Mouse (Mus musculus): ENCODE results near the gene Ankmy2. TPM values are rescaled to one million over a fixed set of nuclear protein-coding genes. Genes with fewer than 3 reads are reported as not detected.

Ankmy2 gene
- polyA plus RNA-seq, 1 experiment from 2014 or later = 32.2 TPM

DNA sequence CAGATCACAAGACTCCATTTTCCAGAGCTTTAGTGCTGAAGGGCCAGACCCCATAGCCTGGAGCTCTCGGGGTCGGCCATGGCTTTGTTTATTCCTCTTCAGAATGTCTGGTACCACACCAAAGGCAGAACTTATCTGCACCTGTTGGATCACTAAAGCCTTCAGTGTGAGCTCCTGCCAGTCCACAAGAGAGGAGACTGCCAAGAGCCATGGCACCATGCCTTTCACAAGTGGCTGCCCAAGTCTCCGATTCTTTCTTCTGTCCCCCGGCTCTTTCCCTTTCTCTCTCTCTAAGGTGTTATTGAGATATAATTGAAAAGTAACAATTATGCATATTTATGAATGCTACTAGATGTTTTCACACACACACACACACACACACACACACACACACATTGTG, 53.2 kb downstream of the Ankmy2 start:
- no peaks in the 10 kb centered on the region for H3K27me3 ChIP-seq (replicated peaks)
- no peaks in the 10 kb centered on the region for H3K36me3 ChIP-seq
- no peak overlapping the region for H3K9ac ChIP-seq
- peaks cover 8% of the 10 kb centered on the region; the same call in 1 of the 2 replicates for H3K4me1 ChIP-seq
- H3K9me3 ChIP-seq = no peaks in the 10 kb centered on the region
- H3K4me2 ChIP-seq (replicated peaks) = no peak overlapping the region
- WGBS = 93% methylated on average over 4 of the region's 4 CpGs
- no peak for ATAC-seq (ENCODE audit: low FRiP score, low read depth)
- no peak overlapping the region for H3K4me3 ChIP-seq
- no peak overlapping the region for H3K27ac ChIP-seq

DNA sequence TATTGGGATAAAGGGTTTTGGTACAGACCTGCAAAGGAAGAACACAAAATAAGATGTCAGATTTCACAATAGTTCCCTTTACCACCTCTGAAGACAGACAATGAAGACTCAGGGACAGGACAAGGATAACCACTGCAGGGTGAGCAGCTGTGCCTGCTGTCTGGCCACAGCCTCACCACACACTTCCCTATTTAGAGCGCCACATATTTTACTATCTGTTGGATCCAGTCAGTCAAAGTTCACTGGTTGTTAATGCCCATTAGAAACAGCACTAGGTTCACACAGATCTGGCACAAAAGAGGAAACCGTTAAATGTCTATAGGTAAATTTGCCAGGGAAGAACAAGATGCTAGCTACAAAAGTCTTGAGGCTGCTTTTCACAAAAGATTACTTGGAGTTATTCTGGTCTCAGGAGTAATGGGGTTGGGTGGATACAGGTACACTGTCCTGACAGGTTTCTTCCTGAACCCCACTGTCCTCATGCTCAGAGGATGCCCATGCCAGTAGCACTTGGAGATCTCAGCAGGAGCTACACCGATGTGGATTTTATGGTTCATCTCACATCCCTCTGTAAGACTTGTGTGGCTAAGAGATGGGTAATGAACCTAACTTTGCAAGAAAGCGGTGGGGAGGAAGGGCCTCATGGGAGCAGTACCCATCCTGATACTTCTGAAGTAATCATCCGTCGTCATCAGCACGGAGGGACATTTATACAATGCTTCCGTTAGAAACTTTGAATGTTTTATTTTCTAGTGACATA, 57.7 kb downstream of the Ankmy2 start:
- ATAC-seq (ENCODE audit: low FRiP score, low read depth) = peak; percentile 23; the same call in 1 of the 2 replicates
- no peaks in the 10 kb centered on the region for H3K27me3 ChIP-seq (replicated peaks)

DNA sequence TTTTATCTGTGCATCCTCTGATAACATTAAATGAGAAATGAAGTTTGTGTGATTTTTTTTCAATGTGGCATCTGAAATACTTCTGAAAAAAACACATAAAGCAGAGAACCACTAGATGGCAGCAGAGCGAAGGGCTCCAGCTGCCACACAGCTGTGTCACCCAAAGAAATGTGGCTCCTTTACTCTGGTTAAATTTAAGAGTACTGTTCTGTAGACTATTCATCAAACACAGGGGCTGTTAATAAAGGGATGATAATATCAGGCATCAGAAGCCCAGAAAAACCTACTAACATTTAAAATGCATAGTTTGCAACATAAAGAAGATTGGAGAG, 58.2 kb downstream of the Ankmy2 start:
- Histone ChIP-seq H3K4me1 (no peaks in the 10 kb centered on the region), H3K4me2 (replicated peaks) (no peak overlapping the region), H3K4me3 (no peak overlapping the region), H3K27me3 (replicated peaks) (no peaks in the 10 kb centered on the region), H3K27ac (no peak overlapping the region), H3K36me3 (no peaks in the 10 kb centered on the region), H3K9ac (no peak overlapping the region), H3K9me3 (no peaks in the 10 kb centered on the region)
- ATAC-seq (ENCODE audit: low FRiP score, low read depth) = peak; percentile 84
- 0% methylated on average over 1 of the region's 1 CpGs for WGBS

More for the DNA sequence above, 57.7 kb downstream of the Ankmy2 start:
- H3K4me3 ChIP-seq = no peak overlapping the region
- no peaks in the 10 kb centered on the region for H3K36me3 ChIP-seq
- 52% methylated on average over 8 of the region's 8 CpGs for WGBS
- no peaks in the 10 kb centered on the region for H3K4me1 ChIP-seq
- H3K4me2 ChIP-seq (replicated peaks) = no peak overlapping the region
- H3K27ac ChIP-seq = no peak overlapping the region
- H3K9ac ChIP-seq = no peak overlapping the region
- no peaks in the 10 kb centered on the region for H3K9me3 ChIP-seq

DNA sequence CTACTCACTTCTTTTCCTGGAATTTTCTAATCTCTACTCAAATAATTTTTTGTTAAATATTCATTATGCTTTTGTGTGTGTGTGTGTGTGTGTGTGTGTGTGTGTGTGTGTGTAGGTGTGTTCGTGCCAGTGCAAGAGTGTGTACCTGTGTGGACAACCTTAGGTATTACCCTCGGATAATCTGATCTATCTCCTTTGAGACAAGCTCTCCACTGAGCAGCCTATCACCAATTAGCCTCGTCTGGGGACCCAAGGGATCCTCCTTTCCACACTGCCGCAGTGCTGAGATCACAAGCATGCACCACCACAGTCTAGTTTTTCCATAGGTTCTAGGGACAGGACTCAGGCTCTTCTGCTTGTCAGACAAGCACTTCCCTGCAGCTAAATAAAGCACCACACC, 59.3 kb downstream of the Ankmy2 start:
- Histone ChIP-seq H3K4me3 (no peak overlapping the region), H3K9ac (no peak overlapping the region), H3K36me3 (no peaks in the 10 kb centered on the region), H3K9me3 (no peaks in the 10 kb centered on the region), H3K27ac (no peak overlapping the region), H3K4me2 (replicated peaks) (no peak overlapping the region), H3K27me3 (replicated peaks) (no peaks in the 10 kb centered on the region), H3K4me1 (no peaks in the 10 kb centered on the region)
- no peak for ATAC-seq (ENCODE audit: low FRiP score, low read depth)
- 73% methylated on average over 4 of the region's 4 CpGs for WGBS

- no peak for ATAC-seq (ENCODE audit: low FRiP score, low read depth)
- Histone ChIP-seq H3K27ac (no peak overlapping the region), H3K27me3 (replicated peaks) (no peaks in the 10 kb centered on the region), H3K4me3 (no peak overlapping the region), H3K9ac (no peak overlapping the region), H3K36me3 (no peaks in the 10 kb centered on the region), H3K9me3 (no peaks in the 10 kb centered on the region), H3K4me1 (no peaks in the 10 kb centered on the region), H3K4me2 (replicated peaks) (no peak overlapping the region)
- WGBS = 80% methylated on average over 10 of the region's 10 CpGs
Observed at GRCm38 (mm10) chr12:36216905-36217304, 60.0 kb downstream of the Ankmy2 start.

GRCm38 (mm10) chr12:36224392-36224791, 67.5 kb downstream of the Ankmy2 start:
- Histone ChIP-seq H3K27ac (no peak overlapping the region), H3K9me3 (no peaks in the 10 kb centered on the region), H3K27me3 (replicated peaks) (no peaks in the 10 kb centered on the region), H3K4me3 (no peak overlapping the region), H3K9ac (no peak overlapping the region), H3K4me1 (no peaks in the 10 kb centered on the region), H3K36me3 (no peaks in the 10 kb centered on the region), H3K4me2 (replicated peaks) (no peak overlapping the region)
- ATAC-seq (ENCODE audit: low FRiP score, low read depth) = no peak
- 74% methylated on average over 4 of the region's 4 CpGs for WGBS

DNA sequence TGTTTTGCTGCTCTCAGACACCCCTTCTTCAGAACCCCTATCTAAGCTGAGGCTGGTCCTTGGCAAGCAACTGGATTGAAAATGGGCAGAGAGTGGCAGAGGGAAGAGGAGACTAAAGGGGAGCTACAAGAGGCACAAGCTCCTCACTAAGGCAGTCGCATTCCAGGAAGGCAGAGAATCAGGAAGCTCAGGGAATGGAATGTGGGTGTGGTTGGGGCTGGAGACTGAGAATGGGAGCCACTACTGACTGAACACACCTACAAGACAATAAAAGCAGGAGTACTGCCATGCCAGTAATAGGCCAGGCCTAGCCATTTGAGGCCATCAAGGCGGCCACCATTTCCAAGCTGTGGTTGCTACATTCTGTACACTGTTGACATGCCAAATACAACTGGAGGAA, 74.5 kb downstream of the Ankmy2 start:
- no peaks in the 10 kb centered on the region for H3K4me1 ChIP-seq
- H3K27ac ChIP-seq = no peak overlapping the region
- H3K4me2 ChIP-seq (replicated peaks) = no peak overlapping the region
- H3K9me3 ChIP-seq = no peaks in the 10 kb centered on the region
- no peaks in the 10 kb centered on the region for H3K36me3 ChIP-seq
- no peak overlapping the region for H3K4me3 ChIP-seq
- WGBS = 82% methylated on average over 2 of the region's 2 CpGs
- H3K9ac ChIP-seq = no peak overlapping the region
- no peaks in the 10 kb centered on the region for H3K27me3 ChIP-seq (replicated peaks)
- ATAC-seq (ENCODE audit: low FRiP score, low read depth) = no peak

DNA sequence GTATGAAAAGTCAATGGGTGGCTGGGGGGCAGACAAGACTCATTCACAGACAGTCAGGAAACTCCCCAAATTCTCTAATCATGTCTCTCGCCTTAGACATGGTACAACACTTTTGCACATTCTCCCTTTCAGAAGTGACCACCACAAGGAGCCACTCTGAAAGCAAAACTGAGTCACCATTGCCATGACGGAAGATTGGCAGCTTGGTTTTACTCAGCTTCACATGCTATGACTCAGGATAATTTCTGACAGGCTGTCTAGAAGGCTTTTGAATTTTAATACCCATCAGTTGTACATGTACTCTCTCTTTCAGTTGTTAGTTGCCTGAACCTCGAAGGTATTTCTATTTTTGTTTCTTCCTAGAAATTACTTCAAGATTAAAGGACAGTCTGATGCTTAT, 84.3 kb downstream of the Ankmy2 start:
- 87% methylated on average over 3 of the region's 3 CpGs for WGBS
- Histone ChIP-seq H3K27me3 (replicated peaks) (no peaks in the 10 kb centered on the region), H3K4me1 (no peaks in the 10 kb centered on the region), H3K36me3 (no peaks in the 10 kb centered on the region), H3K4me3 (no peak overlapping the region), H3K27ac (no peak overlapping the region), H3K9ac (no peak overlapping the region), H3K4me2 (replicated peaks) (no peak overlapping the region), H3K9me3 (no peaks in the 10 kb centered on the region)
- no peak for ATAC-seq (ENCODE audit: low FRiP score, low read depth)

Other genes starting within 250 kb of the Ankmy2 start
- not detected in 2 replicates for gene Agr3, start 231.5 kb upstream of the Ankmy2 start, polyA plus RNA-seq (2016; fragmentation: Nextera tagmentation; extraction: Ambion mirVana)
- gene Agr2, start 164.2 kb upstream of the Ankmy2 start, polyA plus RNA-seq (2016; fragmentation: Nextera tagmentation; extraction: Ambion mirVana) = not detected in 2 replicates
- 255 and 277 TPM in 2 replicates for gene Tspan13, start 114.6 kb upstream of the Ankmy2 start, polyA plus RNA-seq (2016; fragmentation: Nextera tagmentation; extraction: Ambion mirVana)
- gene Bzw2, start 966 bp downstream of the Ankmy2 start, polyA plus RNA-seq (2016; fragmentation: Nextera tagmentation; extraction: Ambion mirVana) = 313 and 315 TPM in 2 replicates
- not detected in 2 replicates for gene Lrrc72, start 96.3 kb downstream of the Ankmy2 start, polyA plus RNA-seq (2016; fragmentation: Nextera tagmentation; extraction: Ambion mirVana)
- 3.2 and 4.3 TPM in 2 replicates for gene Sostdc1, start 157.0 kb downstream of the Ankmy2 start, polyA plus RNA-seq (2016; fragmentation: Nextera tagmentation; extraction: Ambion mirVana)
- gene Ispd, start 224.3 kb downstream of the Ankmy2 start, polyA plus RNA-seq (2016; fragmentation: Nextera tagmentation; extraction: Ambion mirVana) = 13.1 and 14.2 TPM in 2 replicates
- gene D630036H23Rik, start 225.1 kb downstream of the Ankmy2 start, polyA plus RNA-seq (2016; fragmentation: Nextera tagmentation; extraction: Ambion mirVana) = 1.3 and 1.4 TPM in 2 replicates

Measured in neural tube, embryonic 12.5 days (tissue).